Mouse (Mus musculus): ENCODE data around the gene Slain1.
"Not testable (repeated sequence)": the region's sequence is repeated elsewhere in the genome, so short reads cannot be mapped to it uniquely, and the experiment has no call there.

DNA sequence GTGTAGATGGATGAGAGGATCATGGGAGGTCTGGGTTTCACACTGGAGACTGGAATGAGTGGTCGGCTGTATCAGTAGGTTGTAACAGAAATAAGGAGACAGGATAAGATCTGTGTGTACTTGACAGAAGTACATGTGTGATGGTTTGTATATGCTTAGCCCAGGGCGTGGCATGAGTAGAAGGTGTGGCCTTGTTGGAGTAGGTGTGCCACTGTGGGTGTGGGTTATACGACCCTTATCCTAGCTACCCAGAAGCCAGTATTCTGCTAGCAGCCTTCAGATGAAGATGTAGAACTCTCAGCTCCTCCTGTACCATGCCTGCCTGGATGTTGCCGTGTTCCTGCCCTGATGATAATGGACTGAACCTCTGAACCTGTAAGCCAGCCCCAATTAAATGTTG is 100.6 kb downstream of the Slain1 start:
- not testable (repeated sequence) for TF ChIP-seq MAX (IDR thresholded peaks at IDR 0.05); CTCF (IDR thresholded peaks at IDR 0.05; ENCODE audit: control insufficient read depth, insufficient read depth, insufficient read length); MYOD1 (IDR thresholded peaks at IDR 0.05; ENCODE audit: control insufficient read depth, insufficient read length, low read depth); CEBPB (IDR thresholded peaks at IDR 0.05; ENCODE audit: low read depth); MYOG (IDR thresholded peaks at IDR 0.05; ENCODE audit: control insufficient read depth, extremely low read depth, insufficient read length); USF1 (IDR thresholded peaks at IDR 0.05; ENCODE audit: low read depth); FOSL1 (IDR thresholded peaks at IDR 0.05; ENCODE audit: insufficient read depth, low read length, poor library complexity, severe bottlenecking)

All from C2C12 (cell line).